Mouse (Mus musculus) regulatory T cell (primary cell): ENCODE measurements at regions not wholly inside any gene's neighbourhood (a gene's known extent, or its start where the extent isn't known, plus 50 kb on each side); places are given as distances from the start of the nearest gene placed in this dataset.
"Not testable (repeated sequence)": the region's sequence is repeated elsewhere in the genome, so short reads cannot be mapped to it uniquely, and the experiment has no call there.

Experiments used
- in situ Hi-C: fragments of 300-600 bp; cut with MboI, MseI; formaldehyde crosslinking; loops from one replicate; pipeline ENCODE4 v1.15.1; 2025; ENCODE audit warnings: high pct_unique_total_duplicates

DNA sequence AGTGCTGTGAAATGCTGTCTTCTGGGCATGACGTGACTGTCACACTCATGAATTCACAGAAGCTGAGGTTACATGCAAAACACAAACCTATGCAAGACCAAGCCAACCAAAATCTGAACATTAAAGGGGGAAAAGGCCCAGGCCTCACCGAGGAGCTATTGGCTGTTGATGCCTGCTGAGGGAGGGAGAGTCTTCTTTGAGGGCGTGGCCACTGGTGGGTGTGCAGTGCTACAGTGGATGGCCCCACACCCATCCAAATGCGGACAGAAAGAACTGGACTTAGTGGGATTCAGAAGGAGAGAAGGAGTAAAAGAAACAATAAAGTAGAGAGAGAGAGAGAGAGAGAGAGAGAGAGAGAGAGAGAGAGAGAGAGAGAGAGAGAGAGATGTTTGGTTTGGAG is 843.6 kb upstream of the Olfr1507 start:
- in situ Hi-C loops, result loop anchor here (10.0 kb wide), 1 partner anchor 294 kb away; no protein-coding TSS in a partner anchor

DNA sequence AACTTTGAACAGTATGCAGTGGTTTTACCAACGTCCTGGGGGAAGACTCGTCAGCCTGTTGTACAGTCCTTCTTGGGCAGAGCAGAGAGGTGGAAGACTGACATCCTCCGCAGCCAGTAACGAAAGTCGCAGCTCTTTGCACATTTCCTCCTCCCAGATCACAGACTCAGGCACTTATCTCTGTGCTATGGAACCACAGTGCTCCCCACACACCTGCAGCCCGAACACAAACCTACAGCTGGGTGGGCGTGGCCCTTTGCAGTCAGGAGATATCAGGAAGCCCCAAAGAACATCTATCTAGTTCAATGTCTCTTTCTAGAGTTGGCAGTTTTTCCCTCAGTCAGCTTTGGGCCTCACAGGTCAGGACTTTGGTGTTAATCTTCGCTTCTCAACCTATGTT is 841.9 kb upstream of the Olfr1507 start:
- in situ Hi-C loops, result loop anchor here (10.0 kb wide), 1 partner anchor 293 kb away; no protein-coding TSS in a partner anchor

GRCm38 (mm10) chr14:53336705-53337104 is 841.2 kb upstream of the Olfr1507 start:
- in situ Hi-C loops, result loop anchor here (10.0 kb wide), 1 partner anchor 292 kb away; no protein-coding TSS in a partner anchor

DNA sequence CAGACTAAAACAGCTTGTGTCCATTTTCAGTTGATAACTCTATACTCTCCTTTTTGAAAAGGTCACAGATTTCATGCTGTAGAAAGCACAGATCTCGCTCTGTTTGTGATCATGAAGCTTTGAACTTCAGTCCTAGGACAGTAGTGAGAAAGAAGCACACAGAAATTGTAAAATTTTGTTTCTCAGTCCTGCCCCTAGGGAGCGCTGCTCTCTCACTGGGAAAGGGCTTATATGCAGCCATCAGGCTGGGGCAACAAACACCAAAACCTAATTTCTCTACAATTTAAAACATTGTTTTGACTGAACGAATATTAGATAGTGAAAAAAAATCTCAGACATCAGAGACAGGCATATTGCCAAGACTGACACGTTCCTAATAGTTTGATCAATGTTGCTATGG is 838.9 kb upstream of the Olfr1507 start:
- in situ Hi-C loops, result loop anchor here (10.0 kb wide), 1 partner anchor 290 kb away; no protein-coding TSS in a partner anchor

DNA sequence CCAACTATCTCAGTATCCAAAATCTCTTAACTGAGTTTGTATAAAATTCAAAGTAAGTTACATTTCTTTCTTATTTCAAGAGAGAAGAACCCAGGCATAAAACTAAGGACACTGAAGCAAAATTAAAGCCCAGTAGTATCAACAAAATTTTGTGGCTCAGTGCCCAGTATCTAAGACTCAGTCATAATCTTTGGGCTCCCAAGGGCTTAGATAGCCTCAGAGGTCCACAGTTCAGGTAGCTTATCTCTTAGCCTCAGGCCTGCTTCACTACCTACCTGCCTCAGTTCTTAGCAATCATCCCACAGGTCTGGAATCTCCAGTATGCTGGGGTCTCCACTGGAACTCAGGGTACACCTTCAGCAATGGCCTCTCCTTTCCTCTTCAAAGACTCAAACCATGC is 835.6 kb upstream of the Olfr1507 start:
- in situ Hi-C loops, result loop anchor here (10.0 kb wide), 1 partner anchor 286 kb away; no protein-coding TSS in a partner anchor

GRCm38 (mm10) chr14:53324367-53324766 is 828.8 kb upstream of the Olfr1507 start:
- in situ Hi-C loops, result not testable (repeated sequence)

DNA sequence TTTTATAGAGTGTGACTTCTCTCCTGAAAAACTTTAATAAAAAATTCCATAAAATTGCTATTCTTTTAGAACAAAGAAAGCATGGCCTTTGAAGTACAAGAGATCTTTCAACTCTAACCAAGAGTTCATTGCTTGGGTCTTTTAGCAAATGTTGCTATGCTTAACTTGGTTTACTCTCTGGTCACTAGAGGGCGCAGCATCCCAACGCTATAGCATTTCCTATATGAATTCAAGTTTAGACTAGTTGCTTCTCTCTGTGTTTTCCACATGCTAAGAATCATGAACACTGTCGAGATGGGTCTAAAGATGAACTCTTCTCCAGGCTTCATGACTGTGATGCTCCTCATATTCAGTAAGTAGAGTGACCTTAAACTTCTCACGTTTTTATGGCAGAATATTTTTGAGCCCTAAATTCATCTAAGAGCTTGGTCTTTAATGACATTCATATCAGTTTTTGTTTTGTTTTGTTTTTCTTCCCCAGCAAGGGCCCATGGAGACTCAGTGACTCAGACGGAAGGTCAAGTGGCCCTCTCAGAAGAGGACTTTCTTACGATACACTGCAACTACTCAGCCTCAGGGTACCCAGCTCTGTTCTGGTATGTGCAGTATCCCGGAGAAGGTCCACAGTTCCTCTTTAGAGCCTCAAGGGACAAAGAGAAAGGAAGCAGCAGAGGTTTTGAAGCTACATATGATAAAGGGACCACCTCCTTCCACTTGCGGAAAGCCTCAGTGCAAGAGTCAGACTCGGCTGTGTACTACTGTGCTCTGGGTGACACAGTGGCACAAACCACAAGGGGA is 823.2 kb upstream of the Olfr1507 start:
- in situ Hi-C loops, result not testable (repeated sequence)

GRCm38 (mm10) chr14:53312490-53312889 is 816.9 kb upstream of the Olfr1507 start:
- in situ Hi-C loops, result not testable (repeated sequence)

DNA sequence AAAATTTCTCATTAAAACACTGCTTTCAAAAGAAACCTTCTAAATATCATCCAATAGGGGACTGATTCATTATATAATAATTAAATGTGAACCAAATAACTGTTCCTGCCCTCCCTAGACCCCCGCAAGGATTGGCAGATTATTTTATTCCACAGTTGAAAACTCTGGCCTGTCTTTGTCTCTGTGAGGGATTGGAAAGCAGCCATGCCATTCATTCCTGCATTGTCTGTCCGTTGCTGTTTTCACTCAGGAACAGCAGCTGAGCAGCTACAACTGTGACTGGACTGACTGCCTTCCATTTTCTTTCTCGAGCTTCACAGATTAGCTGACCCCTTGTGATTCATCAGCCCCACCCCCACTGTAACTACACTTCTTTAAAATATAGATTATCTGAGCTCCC is 807.6 kb upstream of the Olfr1507 start:
- in situ Hi-C loops, result not testable (repeated sequence)

DNA sequence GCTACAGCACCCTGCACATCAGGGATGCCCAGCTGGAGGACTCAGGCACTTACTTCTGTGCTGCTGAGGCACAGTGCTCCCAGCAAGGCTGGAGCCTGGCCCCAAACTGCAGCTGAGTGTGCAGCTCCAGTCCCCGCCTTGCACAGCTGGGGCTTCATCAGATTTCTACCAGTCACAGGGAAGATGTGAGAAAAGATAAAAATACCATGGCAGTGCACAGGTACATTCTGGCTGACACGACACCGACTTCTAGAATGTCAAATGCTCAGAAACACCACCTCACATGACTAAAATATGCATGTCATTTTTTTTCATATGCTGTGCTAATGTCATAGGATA is 806.9 kb upstream of the Olfr1507 start:
- in situ Hi-C loops, result not testable (repeated sequence)

DNA sequence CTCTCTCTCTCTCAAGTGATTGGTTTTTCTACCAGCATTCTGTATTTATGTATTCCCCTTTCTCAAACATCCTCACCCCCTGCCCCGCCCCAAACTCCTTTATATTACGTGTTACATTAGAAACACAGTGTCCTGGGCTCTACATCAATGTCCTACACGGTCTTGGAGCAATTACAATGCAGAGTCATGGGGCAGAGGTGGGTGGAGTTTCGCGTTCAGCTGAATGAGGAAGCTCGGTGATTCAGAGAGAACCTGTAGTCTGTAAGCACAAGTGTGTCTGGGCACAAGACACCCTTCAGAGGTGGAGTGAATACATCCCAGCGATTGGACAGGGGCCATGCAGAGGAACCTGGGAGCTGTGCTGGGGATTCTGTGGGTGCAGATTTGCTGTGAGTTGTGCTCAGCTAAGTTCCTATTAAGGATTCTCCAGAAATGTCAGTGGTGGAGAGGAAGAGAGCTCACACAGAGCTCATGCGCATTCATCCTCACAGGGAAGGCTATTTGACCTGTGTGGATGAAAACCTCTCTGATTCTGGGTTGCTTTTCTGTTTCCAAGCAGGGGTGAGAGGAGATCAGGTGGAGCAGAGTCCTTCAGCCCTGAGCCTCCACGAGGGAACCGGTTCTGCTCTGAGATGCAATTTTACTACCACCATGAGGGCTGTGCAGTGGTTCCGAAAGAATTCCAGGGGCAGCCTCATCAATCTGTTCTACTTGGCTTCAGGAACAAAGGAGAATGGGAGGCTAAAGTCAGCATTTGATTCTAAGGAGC is 806.4 kb upstream of the Olfr1507 start:
- in situ Hi-C loops, result not testable (repeated sequence)

DNA sequence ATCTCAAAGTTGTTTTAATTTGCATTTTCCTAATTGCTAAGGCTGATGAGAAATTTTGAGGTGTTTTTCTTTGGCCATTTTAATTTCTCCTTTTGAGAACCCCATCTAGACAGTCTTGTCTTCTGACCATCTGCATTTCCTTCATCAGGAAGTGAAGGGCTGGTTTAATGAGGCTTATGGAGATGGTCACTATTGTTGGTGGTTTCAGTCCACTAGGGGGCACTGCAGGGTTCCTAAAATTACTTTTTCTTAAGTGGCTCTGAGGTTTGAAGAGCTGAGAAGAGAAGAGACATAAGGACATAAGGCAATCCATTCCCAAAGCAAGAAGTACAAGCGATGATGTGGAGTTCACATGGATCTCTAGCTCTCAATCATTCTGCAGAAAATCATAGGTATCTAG is 805.6 kb upstream of the Olfr1507 start:
- in situ Hi-C loops, result not testable (repeated sequence)

DNA sequence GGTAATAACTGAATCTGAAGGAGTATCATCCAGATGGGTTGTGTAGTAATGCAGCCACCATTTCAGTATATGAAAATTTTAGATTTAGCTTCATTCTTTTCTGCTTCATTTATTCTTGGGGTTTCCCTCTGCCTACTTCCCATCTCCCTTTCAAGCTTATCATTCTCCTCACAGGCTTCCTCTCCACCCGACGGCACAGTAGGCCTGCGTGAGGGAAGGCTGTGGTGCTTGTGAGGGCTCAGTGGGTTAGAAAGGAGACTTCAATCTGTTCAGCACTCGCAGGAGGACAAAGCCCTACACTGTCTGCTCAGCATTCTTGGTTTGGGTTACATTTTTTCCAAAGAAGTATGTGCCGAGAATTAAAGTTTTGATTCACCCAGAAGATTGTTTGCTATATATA is 804.2 kb upstream of the Olfr1507 start:
- in situ Hi-C loops, result loop anchor here (10.0 to 25.0 kb wide), 2 partner anchors 162 to 315 kb away; no protein-coding TSS in a partner anchor

DNA sequence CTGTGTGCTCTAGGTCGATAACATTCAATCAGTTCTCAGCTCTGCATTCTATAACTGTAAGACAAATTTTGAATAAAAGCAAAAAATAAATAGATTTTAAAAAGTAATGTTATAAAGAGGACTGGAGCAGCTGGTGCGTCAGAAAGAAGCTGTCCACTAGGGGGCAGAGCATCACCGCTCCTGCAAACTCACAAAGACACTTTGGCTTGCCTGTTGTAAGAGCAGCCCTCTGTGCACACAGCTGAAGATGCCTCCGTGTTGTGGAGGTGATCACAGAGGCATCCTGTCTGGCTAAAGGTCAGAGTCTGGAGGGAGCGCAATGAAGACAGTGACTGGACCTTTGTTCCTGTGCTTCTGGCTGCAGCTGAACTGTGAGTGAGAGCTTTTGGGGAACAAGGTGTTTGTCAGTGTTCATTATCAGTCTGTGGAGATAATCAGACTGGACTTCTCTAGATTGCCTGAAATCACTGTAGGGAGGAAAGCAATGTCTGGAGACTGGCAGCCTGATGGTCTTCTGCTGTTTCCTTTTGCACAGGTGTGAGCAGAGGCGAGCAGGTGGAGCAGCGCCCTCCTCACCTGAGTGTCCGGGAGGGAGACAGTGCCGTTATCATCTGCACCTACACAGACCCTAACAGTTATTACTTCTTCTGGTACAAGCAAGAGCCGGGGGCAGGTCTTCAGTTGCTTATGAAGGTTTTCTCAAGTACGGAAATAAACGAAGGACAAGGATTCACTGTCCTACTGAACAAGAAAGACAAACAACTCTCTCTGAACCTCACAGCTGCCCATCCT is 788.0 kb upstream of the Olfr1507 start:
- in situ Hi-C loops, result loop anchor here (25.0 kb wide), 1 partner anchor 146 kb away; no protein-coding TSS in a partner anchor

GRCm38 (mm10) chr14:53273218-53273617 is 777.7 kb upstream of the Olfr1507 start:
- in situ Hi-C loops, result not testable (repeated sequence)

DNA sequence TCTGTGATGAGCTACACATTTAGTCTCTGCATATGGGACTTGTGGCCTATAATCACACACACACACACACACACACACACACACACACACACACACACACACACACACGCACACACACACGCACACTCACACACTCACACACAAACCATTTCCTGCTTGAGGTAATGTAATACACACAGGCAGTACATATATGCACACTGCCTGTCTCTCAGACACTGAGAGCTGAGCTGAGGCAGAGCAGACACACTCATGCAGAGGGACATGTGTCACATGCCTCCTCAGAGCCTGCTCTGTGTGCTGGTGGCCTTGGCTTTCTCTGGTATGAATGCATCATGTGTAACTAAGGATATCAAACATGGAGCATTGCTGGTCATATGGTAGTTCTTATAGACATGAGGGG is 772.1 kb upstream of the Olfr1507 start:
- in situ Hi-C loops, result loop anchor here (10.0 kb wide), 1 partner anchor 377 kb away; no protein-coding TSS in a partner anchor

GRCm38 (mm10) chr14:53255962-53256361 is 760.4 kb upstream of the Olfr1507 start:
- in situ Hi-C loops, result loop anchor here (5.0 kb wide), 1 partner anchor 309 kb away; no protein-coding TSS in a partner anchor

DNA sequence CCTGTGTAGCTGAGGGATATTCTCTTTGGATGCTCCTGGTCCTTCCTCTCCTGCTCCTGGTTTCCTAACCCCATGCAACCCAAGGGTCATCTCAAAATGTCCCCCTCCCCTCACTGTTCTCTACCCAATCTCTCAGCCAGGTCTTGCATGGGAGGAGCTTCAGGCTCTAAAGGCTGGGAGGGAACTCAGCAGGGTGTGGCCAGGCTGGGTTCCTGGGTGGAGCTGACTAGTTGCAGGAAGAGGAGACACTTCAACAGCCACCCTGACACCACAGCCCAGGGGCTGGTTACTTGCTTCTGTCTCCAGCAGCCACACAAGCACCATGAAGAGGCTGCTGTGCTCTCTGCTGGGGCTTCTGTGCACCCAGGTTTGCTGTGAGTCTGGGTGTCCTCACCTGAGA is 757.9 kb upstream of the Olfr1507 start:
- in situ Hi-C loops, result not testable (repeated sequence)

GRCm38 (mm10) chr14:53231142-53231541 is 735.6 kb upstream of the Olfr1507 start:
- in situ Hi-C loops, result loop anchor here (5.0 kb wide), 1 partner anchor 314 kb away; no protein-coding TSS in a partner anchor

DNA sequence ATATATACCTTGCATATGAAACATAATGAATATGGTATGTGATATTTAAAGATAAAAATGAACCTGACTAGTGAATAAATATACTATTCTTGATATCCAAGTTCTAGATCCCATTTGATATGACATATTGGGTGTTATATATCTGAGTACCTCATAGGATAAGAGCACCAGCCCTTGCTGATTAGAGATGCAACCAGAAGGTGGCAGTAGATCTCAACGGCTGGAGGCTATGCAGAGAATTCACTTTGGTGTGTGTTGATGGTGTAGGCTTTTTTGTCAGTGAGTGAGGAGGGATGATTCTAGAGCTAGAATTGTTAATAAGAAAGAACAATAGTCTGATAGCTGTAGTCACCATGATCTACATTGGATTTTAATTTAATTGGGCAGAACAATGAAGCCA is 729.2 kb upstream of the Olfr1507 start:
- in situ Hi-C loops, result not testable (repeated sequence)

- in situ Hi-C loops, result not testable (repeated sequence)
Observed at GRCm38 (mm10) chr14:53210554-53210953, 715.0 kb upstream of the Olfr1507 start.
